Mouse (Mus musculus) heart, embryonic 11.5 days (tissue): Measurements from ENCODE around the gene Mmp7. TPM values are rescaled to one million over a fixed set of nuclear protein-coding genes. Genes with fewer than 3 reads are reported as not detected.

Experiments
- ATAC-seq: fragments of 200-750 bp; cut with Nextera tagmentation; replicated peaks from 2 replicates; pipeline ENCODE4 v1.8.0; 2017; ENCODE audit warnings: moderate library complexity; ENCODE audit not compliant: insufficient number of reproducible peaks, low FRiP score, low TSS enrichment
- H3K27ac ChIP-seq: fragments of 300-500 bp; sonication (generic); 2 replicates; pipeline ENCODE4 v1.5.1; 2014; ENCODE audit warnings: mild to moderate bottlenecking, low read depth, low read length
- H3K27me3 ChIP-seq: fragments of 300-500 bp; sonication (generic); 2 replicates; pipeline ENCODE4 v1.6.1; 2014; ENCODE audit warnings: mild to moderate bottlenecking, low read length, mixed read lengths; ENCODE audit not compliant: control insufficient read depth, insufficient read depth
- H3K36me3 ChIP-seq: fragments of 300-500 bp; sonication (generic); 2 replicates; pipeline ENCODE4 v1.6.1; 2014; ENCODE audit warnings: mild to moderate bottlenecking, low read length, moderate library complexity, mixed read lengths; ENCODE audit not compliant: control insufficient read depth, insufficient read depth
- H3K4me1 ChIP-seq: fragments of 300-500 bp; sonication (generic); 2 replicates; pipeline ENCODE4 v1.6.1; 2014; ENCODE audit warnings: low read length; ENCODE audit not compliant: control insufficient read depth, insufficient read depth
- H3K4me2 ChIP-seq: fragments of 300-500 bp; sonication (generic); 2 replicates; pipeline ENCODE4 v1.6.1; 2014; ENCODE audit warnings: mild to moderate bottlenecking, moderate library complexity
- H3K4me3 ChIP-seq: fragments of 300-500 bp; sonication (generic); 2 replicates; pipeline ENCODE4 v1.5.1; 2014; ENCODE audit warnings: low read depth, low read length
- H3K9ac ChIP-seq: fragments of 300-500 bp; sonication (generic); 2 replicates; pipeline ENCODE4 v1.6.1; 2014; ENCODE audit warnings: mild to moderate bottlenecking, low read depth, low read length, moderate library complexity
- H3K9me3 ChIP-seq: fragments of 300-500 bp; sonication (generic); replicated peaks from 2 replicates; pipeline ENCODE4 v1.6.1; 2016; ENCODE audit warnings: low read length; ENCODE audit not compliant: control insufficient read depth
- WGBS: fragments of 180-500 bp; shearing (Covaris S2); extraction: QIAGEN DNeasy Blood & Tissue Kit; methylation state at CpG from one replicate; pipeline ENCODE4 v1.1.7; 2014; ENCODE audit not compliant: insufficient replicate concordance; 5-methylcytosine and 5-hydroxymethylcytosine counted together
- polyA plus RNA-seq: library from polyadenylated mRNA; unstranded; fragments of >200 nt; fragmentation: Nextera tagmentation; extraction: Ambion mirVana; gene quantifications from 2 replicates; pipeline ENCODE4 v1.2.1, GENCODE M21; 2014

Mmp7 gene
- polyA plus RNA-seq, 1 experiment from 2014 or later: not detected

DNA sequence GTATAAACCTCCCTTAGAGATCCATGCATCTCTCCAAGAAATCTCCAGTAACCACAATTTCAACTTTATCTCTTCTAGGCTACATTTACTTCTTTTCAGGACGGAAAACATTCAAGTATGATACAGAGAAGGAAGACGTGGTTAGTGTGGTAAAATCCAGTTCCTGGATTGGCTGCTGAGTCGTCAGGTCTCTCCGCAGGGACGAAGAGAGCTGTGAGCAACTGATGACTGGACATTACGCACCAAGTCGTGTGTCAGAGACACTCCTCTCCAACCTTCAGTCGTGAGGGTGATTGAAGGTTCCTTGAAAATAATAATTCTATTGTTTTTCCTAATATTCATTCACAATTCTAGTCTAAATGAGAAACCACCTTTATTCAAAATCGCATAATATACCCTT lies 18.9 kb upstream of the Mmp7 start:
- 82% methylated on average over 9 of the region's 9 CpGs for WGBS
- H3K9ac ChIP-seq: no peak overlapping the region
- no peak for ATAC-seq

GRCm38 (mm10) chr9:7678154-7678837 lies 13.6 kb upstream of the Mmp7 start:
- 64% methylated on average over 2 of the region's 2 CpGs for WGBS
- H3K4me1 ChIP-seq: no peaks in the 10 kb centered on the region
- H3K9me3 ChIP-seq: no peaks in the 10 kb centered on the region
- H3K27me3 ChIP-seq: no peaks in the 10 kb centered on the region
- H3K27ac ChIP-seq: no peak overlapping the region
- no peak overlapping the region for H3K9ac ChIP-seq
- ATAC-seq: no peak
- H3K4me3 ChIP-seq: no peak overlapping the region
- no peak overlapping the region for H3K4me2 ChIP-seq
- H3K36me3 ChIP-seq: no peaks in the 10 kb centered on the region

More for the DNA sequence above, 18.9 kb upstream of the Mmp7 start:
- no peak overlapping the region for H3K27ac ChIP-seq
- no peaks in the 10 kb centered on the region for H3K36me3 ChIP-seq
- H3K4me1 ChIP-seq: no peaks in the 10 kb centered on the region
- no peak overlapping the region for H3K4me2 ChIP-seq
- H3K4me3 ChIP-seq: no peak overlapping the region
- H3K9me3 ChIP-seq: no peaks in the 10 kb centered on the region
- no peaks in the 10 kb centered on the region for H3K27me3 ChIP-seq

DNA sequence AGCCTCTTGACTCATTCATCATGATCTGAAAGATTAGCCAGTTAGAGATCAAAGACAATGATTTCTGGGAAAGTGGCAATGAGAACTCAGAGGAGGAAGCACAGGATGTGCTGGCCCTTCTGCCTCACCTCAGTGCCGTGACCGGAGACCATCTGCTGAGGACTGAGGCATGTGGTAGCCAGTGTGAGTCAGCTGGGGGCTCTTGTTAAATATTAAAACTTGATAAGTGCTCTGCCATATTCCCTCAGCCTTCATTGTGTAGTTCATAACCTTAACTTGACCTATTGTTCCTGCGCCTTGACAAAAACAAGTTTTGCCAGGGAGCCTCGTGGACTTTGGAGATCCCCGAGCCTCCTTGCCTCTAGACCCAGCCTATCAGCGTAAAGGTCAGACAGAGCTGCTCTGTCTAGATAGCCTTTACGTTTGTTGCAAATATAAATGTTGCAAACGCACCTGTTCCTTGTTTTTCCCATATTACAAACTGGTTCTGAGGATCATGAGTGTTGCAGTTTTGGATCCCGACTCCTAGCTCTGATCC lies 9.7 kb upstream of the Mmp7 start:
- H3K9me3 ChIP-seq: no peaks in the 10 kb centered on the region
- H3K27ac ChIP-seq: no peak overlapping the region
- H3K4me2 ChIP-seq: no peak overlapping the region
- ATAC-seq: no peak
- H3K4me3 ChIP-seq: no peak overlapping the region
- H3K27me3 ChIP-seq: no peaks in the 10 kb centered on the region
- H3K36me3 ChIP-seq: no peaks in the 10 kb centered on the region
- 85% methylated on average over 9 of the region's 9 CpGs for WGBS
- no peaks in the 10 kb centered on the region for H3K4me1 ChIP-seq
- no peak overlapping the region for H3K9ac ChIP-seq

DNA sequence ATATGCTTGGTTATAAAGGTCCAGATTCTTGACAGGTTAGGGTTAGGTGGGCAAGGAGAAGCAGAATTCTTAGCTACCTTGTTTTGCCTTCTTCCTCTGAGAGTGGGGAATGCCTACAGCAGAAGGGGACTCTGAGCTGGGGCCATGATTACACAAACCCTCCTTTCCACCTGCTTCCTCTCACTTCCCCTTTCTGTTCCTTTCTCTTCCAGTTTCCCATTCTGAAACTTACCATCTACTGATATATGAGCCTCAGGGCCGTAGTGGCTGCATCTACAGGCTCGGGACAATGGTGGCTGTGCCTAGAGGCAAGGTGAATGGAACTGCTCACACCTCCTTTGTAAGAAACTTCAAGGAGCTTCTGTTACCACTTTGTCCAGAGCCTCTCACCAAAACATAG lies 5.9 kb upstream of the Mmp7 start:
- H3K4me3 ChIP-seq: no peak overlapping the region
- H3K36me3 ChIP-seq: no peaks in the 10 kb centered on the region
- no peaks in the 10 kb centered on the region for H3K4me1 ChIP-seq
- 76% methylated on average over 2 of the region's 2 CpGs for WGBS
- H3K4me2 ChIP-seq: no peak overlapping the region
- H3K27me3 ChIP-seq: no peaks in the 10 kb centered on the region
- H3K9ac ChIP-seq: no peak overlapping the region
- no peak for ATAC-seq
- no peaks in the 10 kb centered on the region for H3K9me3 ChIP-seq
- no peak overlapping the region for H3K27ac ChIP-seq

GRCm38 (mm10) chr9:7689799-7690198 lies 2.1 kb upstream of the Mmp7 start:
- no peak overlapping the region for H3K4me2 ChIP-seq
- H3K4me3 ChIP-seq: no peak overlapping the region
- H3K9ac ChIP-seq: no peak overlapping the region
- WGBS: 25% methylated on average over 6 of the region's 6 CpGs
- H3K9me3 ChIP-seq: no peaks in the 10 kb centered on the region
- H3K27me3 ChIP-seq: no peaks in the 10 kb centered on the region
- H3K27ac ChIP-seq: no peak overlapping the region
- H3K4me1 ChIP-seq: no peaks in the 10 kb centered on the region
- no peaks in the 10 kb centered on the region for H3K36me3 ChIP-seq
- no peak for ATAC-seq

DNA sequence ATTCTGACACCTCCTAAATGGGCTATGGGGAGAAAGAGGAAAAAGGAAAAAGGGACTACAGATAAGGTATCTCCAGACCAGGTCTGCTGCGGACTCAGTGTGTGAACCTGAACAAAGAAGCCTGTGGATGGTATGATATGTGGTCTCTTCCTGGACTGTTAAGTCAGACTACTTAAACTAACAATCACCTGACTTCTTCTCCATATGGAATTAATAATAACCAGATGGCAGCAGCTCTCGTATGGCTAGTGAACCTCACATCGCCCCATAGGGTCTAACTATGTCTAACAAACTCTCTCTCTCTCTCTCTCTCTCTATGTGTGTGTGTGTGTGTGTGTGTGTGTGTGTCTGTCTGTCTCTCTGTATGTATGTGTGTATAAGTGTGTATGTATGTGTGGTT lies 2.1 kb downstream of the Mmp7 start:
- no peak for ATAC-seq
- no peak overlapping the region for H3K9ac ChIP-seq
- no peaks in the 10 kb centered on the region for H3K36me3 ChIP-seq
- no peaks in the 10 kb centered on the region for H3K27me3 ChIP-seq
- H3K4me2 ChIP-seq: no peak overlapping the region
- WGBS: 72% methylated on average over 3 of the region's 3 CpGs
- no peak overlapping the region for H3K4me3 ChIP-seq
- H3K9me3 ChIP-seq: no peaks in the 10 kb centered on the region
- no peaks in the 10 kb centered on the region for H3K4me1 ChIP-seq
- no peak overlapping the region for H3K27ac ChIP-seq

DNA sequence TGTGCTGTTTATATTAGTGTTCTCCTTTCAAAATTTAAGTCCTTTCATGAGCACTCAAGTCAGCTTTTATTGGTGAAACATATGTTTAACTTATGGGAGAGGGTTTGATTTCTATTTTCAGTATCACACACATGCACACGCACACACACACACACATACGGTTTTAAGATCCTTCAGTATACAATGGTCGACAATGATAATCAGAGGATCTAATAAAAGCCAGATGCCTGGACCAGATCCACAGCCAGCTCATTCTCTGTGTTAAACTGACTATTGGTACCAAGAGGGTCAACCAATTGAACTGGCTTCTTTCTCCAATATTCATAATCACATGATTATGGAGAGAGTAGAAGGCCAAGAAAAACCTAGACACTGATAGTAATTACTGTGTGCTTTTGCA lies 3.8 kb downstream of the Mmp7 start:
- Histone ChIP-seq H3K9ac (no peak overlapping the region), H3K9me3 (no peaks in the 10 kb centered on the region), H3K4me3 (no peak overlapping the region), H3K36me3 (no peaks in the 10 kb centered on the region), H3K4me1 (no peaks in the 10 kb centered on the region), H3K27me3 (no peaks in the 10 kb centered on the region), H3K27ac (no peak overlapping the region), H3K4me2 (no peak overlapping the region)
- ATAC-seq: no peak
- WGBS: 84% methylated on average over 3 of the region's 3 CpGs

- Histone ChIP-seq H3K4me1 (no peaks in the 10 kb centered on the region), H3K9ac (no peak overlapping the region), H3K27me3 (no peaks in the 10 kb centered on the region), H3K27ac (no peak overlapping the region), H3K4me2 (no peak overlapping the region), H3K36me3 (no peaks in the 10 kb centered on the region), H3K9me3 (0 out of 2 replicates have a peak, but pooled peaks cover 2% of the 10 kb centered on the region), H3K4me3 (no peak overlapping the region)
- ATAC-seq: no peak
- 68% methylated on average over 6 of the region's 6 CpGs for WGBS
These were observed 16.8 kb downstream of the Mmp7 start for GRCm38 (mm10) chr9:7708698-7709097.

DNA sequence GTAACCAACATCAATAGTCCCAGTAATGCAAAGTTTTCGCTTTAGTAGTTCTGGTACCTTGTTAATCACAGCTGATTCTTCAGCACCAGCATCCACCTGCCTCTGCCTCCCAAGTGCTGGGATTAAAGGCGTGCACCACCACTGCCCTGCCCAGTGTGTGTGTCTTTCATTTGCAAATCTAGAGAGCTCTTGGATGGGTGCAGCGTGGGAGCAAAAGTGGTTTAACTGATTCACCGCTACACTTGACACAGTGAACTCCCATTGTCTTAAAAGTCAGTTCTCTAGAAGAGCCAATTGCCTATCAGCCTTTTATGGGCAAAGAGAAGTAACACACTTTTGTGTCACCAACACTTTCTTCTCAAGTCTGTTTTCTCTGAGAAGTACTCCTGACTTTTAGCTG lies 19.3 kb downstream of the Mmp7 start:
- no peak overlapping the region for H3K9ac ChIP-seq
- WGBS: 70% methylated on average over 4 of the region's 4 CpGs
- no peaks in the 10 kb centered on the region for H3K4me1 ChIP-seq
- no peak overlapping the region for H3K4me2 ChIP-seq
- no peak overlapping the region for H3K4me3 ChIP-seq
- ATAC-seq: no peak
- H3K9me3 ChIP-seq: no peaks in the 10 kb centered on the region
- H3K36me3 ChIP-seq: no peaks in the 10 kb centered on the region
- no peak overlapping the region for H3K27ac ChIP-seq
- no peaks in the 10 kb centered on the region for H3K27me3 ChIP-seq
